Comparison of ENCODE assay signal across 8 mouse cellular contexts in genomic region chr19:24961172-24961962, GRCm38 (mm10). TPM values are rescaled to one million over a fixed set of nuclear protein-coding genes. Genes with fewer than 3 reads are reported as not detected.
DNase-seq lines count a peak whose midpoint lies in the region; ATAC-seq and TF ChIP-seq lines count a peak whose summit lies in the region.

TSS of gene Cbwd1 (minus strand) at chr19:24961610.

- H3K9ac ChIP-seq in CH12.LX (ENCODE audit: insufficient read depth, low read depth): peak within 1 kb of the TSS; percentile 91
- H3K9ac ChIP-seq in forebrain, embryonic 11.5 days (ENCODE audit: low read length): peak within 1 kb of the TSS; percentile 70
- H3K9ac ChIP-seq in heart, embryonic 16.5 days (ENCODE audit: low read length): peak within 1 kb of the TSS; percentile 89
- peak within 1 kb of the TSS; percentile 80 for H3K9ac ChIP-seq in liver, embryonic 15.5 days
- peak within 1 kb of the TSS; percentile 60 for H3K9ac ChIP-seq in neural tube, embryonic 12.5 days

- H3K4me2 ChIP-seq in CH12.LX (ENCODE audit: insufficient read depth, low read depth, poor library complexity, severe bottlenecking): peak within 1 kb of the TSS; percentile 95
- H3K4me2 ChIP-seq in forebrain, embryonic 11.5 days (ENCODE audit: low read depth, low read length, severe bottlenecking): peak within 1 kb of the TSS; percentile 46
- H3K4me2 ChIP-seq in heart, embryonic 16.5 days (ENCODE audit: low read depth, low read length): peak within 1 kb of the TSS; percentile 81
- H3K4me2 ChIP-seq in liver, embryonic 15.5 days: peak within 1 kb of the TSS; percentile 76
- peak within 1 kb of the TSS; percentile 65 for H3K4me2 ChIP-seq in neural tube, embryonic 12.5 days (replicated peaks)

- peak; percentile 100 for ATAC-seq in forebrain, embryonic 11.5 days (replicated peaks; ENCODE audit: low FRiP score)
- ATAC-seq in heart, embryonic 16.5 days (replicated peaks; ENCODE audit: extremely low read depth, insufficient read depth, low FRiP score): peak; percentile 100
- ATAC-seq in liver, embryonic 15.5 days (ENCODE audit: insufficient read depth): peak; percentile 99
- ATAC-seq in neural tube, embryonic 12.5 days (ENCODE audit: low FRiP score, low read depth): peak; percentile 98

- H3K9me3 ChIP-seq in CH12.LX (replicated peaks; ENCODE audit: low read length): no peaks in the 10 kb centered on the region
- no peaks in the 10 kb centered on the region for H3K9me3 ChIP-seq in forebrain, embryonic 11.5 days (ENCODE audit: control insufficient read depth, low read length)
- no peaks in the 10 kb centered on the region for H3K9me3 ChIP-seq in heart, embryonic 16.5 days (replicated peaks; ENCODE audit: control insufficient read depth, low read length)
- no peaks in the 10 kb centered on the region for H3K9me3 ChIP-seq in liver, embryonic 15.5 days (replicated peaks)
- no peaks in the 10 kb centered on the region for H3K9me3 ChIP-seq in neural tube, embryonic 12.5 days

- no peaks in the 10 kb centered on the region for H3K27me3 ChIP-seq in CH12.LX (replicated peaks)
- H3K27me3 ChIP-seq in forebrain, embryonic 11.5 days (ENCODE audit: control insufficient read depth, insufficient read depth, low read length): no peaks in the 10 kb centered on the region
- H3K27me3 ChIP-seq in heart, embryonic 16.5 days (ENCODE audit: control insufficient read depth, insufficient read depth, low read length): no peaks in the 10 kb centered on the region
- no peaks in the 10 kb centered on the region for H3K27me3 ChIP-seq in liver, embryonic 15.5 days
- H3K27me3 ChIP-seq in neural tube, embryonic 12.5 days (replicated peaks): no peaks in the 10 kb centered on the region

- TF ChIP-seq EP300 in CH12.LX (IDR thresholded peaks at IDR 0.05; ENCODE audit: low read length): 0 out of 2 replicates have a peak, but pooled peaks have one; percentile 27

- peak within 1 kb of the TSS; percentile 72 to 89 (median 75) for H3K4me3 ChIP-seq in CH12.LX (replicated peaks in 1 of 3; ENCODE audit: low read depth in 2 of 3, low read length in 2 of 3, poor library complexity in 1 of 3)
- peak within 1 kb of the TSS; percentile 72 for H3K4me3 ChIP-seq in forebrain, embryonic 11.5 days (ENCODE audit: low read depth, low read length)
- H3K4me3 ChIP-seq in heart, embryonic 16.5 days (ENCODE audit: low read length): peak within 1 kb of the TSS; percentile 89
- peak within 1 kb of the TSS; percentile 78 for H3K4me3 ChIP-seq in liver, embryonic 15.5 days (replicated peaks)
- peak within 1 kb of the TSS; percentile 56 for H3K4me3 ChIP-seq in neural tube, embryonic 12.5 days

- TF ChIP-seq POLR2A in CH12.LX (IDR thresholded peaks at IDR 0.05; ENCODE audit: low read depth, low read length): peak; percentile 91

- peak; percentile 96 for TF ChIP-seq RAD21 in CH12.LX (IDR thresholded peaks at IDR 0.05; ENCODE audit: low read depth, low read length)

- peak; percentile 98 for DNase-seq in CH12.LX (ENCODE audit: extremely low read depth)
- DNase-seq in c-Kit-positive CD71-positive TER-119-negative erythroid progenitor cells, embryonic 14.5 days (ENCODE audit: low read depth): peak; percentile 97
- DNase-seq in forebrain, embryonic 11.5 days (ENCODE audit: low spot score): peak; percentile 99
- peak; percentile 99 for DNase-seq in kidney, postnatal 36 days
- DNase-seq in telencephalon, adult 2 months (ENCODE audit: low read depth, low spot score): peak; percentile 98

- no peak within 1 kb of the TSS for H3K27ac ChIP-seq in CH12.LX (ENCODE audit: insufficient read depth, low read depth)
- H3K27ac ChIP-seq in forebrain, embryonic 11.5 days (ENCODE audit: low read depth, low read length): no peak within 1 kb of the TSS
- H3K27ac ChIP-seq in heart, embryonic 16.5 days (ENCODE audit: low read length): peak within 1 kb of the TSS; percentile 24; the same call in 1 of the 2 replicates
- H3K27ac ChIP-seq in liver, embryonic 15.5 days (replicated peaks): peak within 1 kb of the TSS; percentile 66
- no peak within 1 kb of the TSS for H3K27ac ChIP-seq in neural tube, embryonic 12.5 days

- dilution Hi-C loops in CH12.LX (cut with MboI; ENCODE audit: extremely low pct_ligation_motif_present, extremely low pct_unique_long_range_greater_than_20kb, low sequenced_read_pairs): no loop called here

- H3K79me2 ChIP-seq in CH12.LX (replicated peaks; ENCODE audit: control insufficient read depth, extremely low read depth, insufficient read depth, poor library complexity, severe bottlenecking): peaks cover 12% of the 10 kb centered on the region; the same call in 1 of the 2 replicates

- WGBS in forebrain, embryonic 11.5 days: under 1% methylated on average over 36 of the region's 36 CpGs
- WGBS in heart, embryonic 16.5 days: under 1% methylated on average over 36 of the region's 36 CpGs
- WGBS in liver, embryonic 15.5 days (ENCODE audit: insufficient replicate concordance): 0% methylated on average over 36 of the region's 36 CpGs
- WGBS in neural tube, embryonic 12.5 days: under 1% methylated on average over 36 of the region's 36 CpGs

- peak; percentile 38 to 86; a peak in 3 of 4 replicates for TF ChIP-seq CTCF in CH12.LX (conservative IDR thresholded peaks at IDR 0.05 in 1 of 2, IDR thresholded peaks at IDR 0.05 in 1 of 2; ENCODE audit: low read depth in 2 of 2, low read length in 2 of 2)

- peaks cover 0 to 48% of the 10 kb centered on the region in 2 experiments; a peak in 2 of 4 replicates for H3K4me1 ChIP-seq in CH12.LX (ENCODE audit: control insufficient read depth in 1 of 2, insufficient read depth in 2 of 2)
- H3K4me1 ChIP-seq in forebrain, embryonic 11.5 days (replicated peaks; ENCODE audit: control insufficient read depth, insufficient read depth, low read length): peaks cover 5% of the 10 kb centered on the region
- H3K4me1 ChIP-seq in heart, embryonic 16.5 days (ENCODE audit: control insufficient read depth, insufficient read depth, low read length): peaks cover 6% of the 10 kb centered on the region
- H3K4me1 ChIP-seq in liver, embryonic 15.5 days (replicated peaks): peaks cover 13% of the 10 kb centered on the region
- H3K4me1 ChIP-seq in neural tube, embryonic 12.5 days: peaks cover 8% of the 10 kb centered on the region; the same call in 1 of the 2 replicates

- peaks cover 0 to 7% of the 10 kb centered on the region in 2 experiments for H3K36me3 ChIP-seq in CH12.LX (replicated peaks in 1 of 2; ENCODE audit: control insufficient read depth in 1 of 2, insufficient read depth in 1 of 2, low read length in 1 of 2)
- H3K36me3 ChIP-seq in forebrain, embryonic 11.5 days (ENCODE audit: control insufficient read depth, insufficient read depth, low read length): peaks cover under 1% of the 10 kb centered on the region; the same call in 1 of the 2 replicates
- H3K36me3 ChIP-seq in heart, embryonic 16.5 days (ENCODE audit: control insufficient read depth, insufficient read depth): peaks cover under 1% of the 10 kb centered on the region; the same call in 1 of the 2 replicates
- peaks cover under 1% of the 10 kb centered on the region; the same call in 1 of the 2 replicates for H3K36me3 ChIP-seq in liver, embryonic 15.5 days (replicated peaks)
- peaks cover under 1% of the 10 kb centered on the region; the same call in 1 of the 2 replicates for H3K36me3 ChIP-seq in neural tube, embryonic 12.5 days

- in situ Hi-C loops in CH12.LX (cut with MboI; ENCODE audit: low pct_ligation_motif_present, low pct_unique_long_range_greater_than_20kb, low sequenced_read_pairs): loop anchor here (10.0 kb wide), 1 partner anchor 113 kb away; no protein-coding TSS in a partner anchor

TF ChIP-seq in CH12.LX, 34 proteins besides CTCF, POLR2A, EP300 and RAD21 (continues in another document):
- 0 out of 2 replicates have a peak, but pooled peaks have one; percentile 11 for TF ChIP-seq ZC3H11A (IDR thresholded peaks at IDR 0.05; ENCODE audit: low read depth, low read length)
- peak; percentile 22; the same call in 1 of the 2 replicates for TF ChIP-seq ETS1 (conservative IDR thresholded peaks at IDR 0.05; ENCODE audit: low read depth, low read length)
- TF ChIP-seq USF2 (conservative IDR thresholded peaks at IDR 0.05; ENCODE audit: low read depth, low read length): no peak
- TF ChIP-seq MAZ (IDR thresholded peaks at IDR 0.05; ENCODE audit: low read depth, low read length): peak; percentile 74; the same call in 1 of the 2 replicates
- peak; percentile 87 for TF ChIP-seq BHLHE40 (IDR thresholded peaks at IDR 0.05; ENCODE audit: low read depth, low read length)
- TF ChIP-seq ZKSCAN1 (IDR thresholded peaks at IDR 0.05; ENCODE audit: borderline replicate concordance, low read depth, low read length): no peak; the same call in 1 of the 2 replicates
- 0 out of 2 replicates have a peak, but pooled peaks have one; percentile 73 for TF ChIP-seq E2F4 (IDR thresholded peaks at IDR 0.05; ENCODE audit: insufficient replicate concordance, low read depth, low read length)
- peak; percentile 96 for TF ChIP-seq ELF1 (IDR thresholded peaks at IDR 0.05; ENCODE audit: low read depth, low read length)
- peak; percentile 46; the same call in 1 of the 2 replicates for TF ChIP-seq JUND (conservative IDR thresholded peaks at IDR 0.05; ENCODE audit: low read depth, low read length)
- TF ChIP-seq MEF2A (IDR thresholded peaks at IDR 0.05; ENCODE audit: borderline replicate concordance, low read depth, low read length): peak; percentile 59
- TF ChIP-seq ZNF384 (IDR thresholded peaks at IDR 0.05; ENCODE audit: low read depth, low read length): peak; percentile 62
- peak; percentile 78 for TF ChIP-seq MYC (IDR thresholded peaks at IDR 0.05; ENCODE audit: low read depth, low read length)
- 0 out of 2 replicates have a peak, but pooled peaks have one; percentile 23 for TF ChIP-seq MAFK (IDR thresholded peaks at IDR 0.05; ENCODE audit: insufficient replicate concordance, low read length)
- TF ChIP-seq CHD1 (IDR thresholded peaks at IDR 0.05; ENCODE audit: low read depth, low read length): peak; percentile 62; the same call in 1 of the 2 replicates
- TF ChIP-seq JUN (IDR thresholded peaks at IDR 0.05; ENCODE audit: insufficient read depth, low read depth, low read length): 0 out of 2 replicates have a peak, but pooled peaks have one; percentile 25
- TF ChIP-seq SIN3A (IDR thresholded peaks at IDR 0.05; ENCODE audit: low read length): peak; percentile 99
- TF ChIP-seq RCOR1 (conservative IDR thresholded peaks at IDR 0.05; ENCODE audit: low read depth, low read length): 0 out of 2 replicates have a peak, but pooled peaks have one; percentile 49
- TF ChIP-seq HCFC1 (IDR thresholded peaks at IDR 0.05; ENCODE audit: low read depth, low read length): peak; percentile 91

RNA-seq across cellular contexts. Expression of gene Cbwd1, which starts in this region (rescaled TPM):
- total RNA-seq in CH12.LX (2012; rRNA removed) (21.6 and 27.2 TPM in 2 replicates), CH12.LX (2014; rRNA removed) (50.9 and 59.5 TPM in 2 replicates)
- polyA plus RNA-seq in CH12.LX (2012; ENCODE audit: insufficient read length, low read depth): 26.3 and 29.5 TPM in 2 replicates
- 21.6 and 22.2 TPM in 2 replicates for polyA plus RNA-seq in forebrain, embryonic 11.5 days (2014; fragmentation: Nextera tagmentation; extraction: Ambion mirVana)
- 15.5 and 15.8 TPM in 2 replicates for polyA plus RNA-seq in heart, embryonic 16.5 days (2015; fragmentation: Nextera tagmentation; extraction: Ambion mirVana)
- 7.7 and 8.1 TPM in 2 replicates for polyA plus RNA-seq in liver, embryonic 15.5 days (2015; fragmentation: Nextera tagmentation; extraction: Ambion mirVana)
- polyA plus RNA-seq in neural tube, embryonic 12.5 days (2016; fragmentation: Nextera tagmentation; extraction: Ambion mirVana): 22.2 and 22.4 TPM in 2 replicates

Comparison
In these comparisons a context has a peak if more than half of its experiments do, and no peak if none do; other contexts are left out.
1. H3K27ac ChIP-seq: peak in heart, embryonic 16.5 days (single experiment) and liver, embryonic 15.5 days (single experiment); none in CH12.LX (single experiment), forebrain, embryonic 11.5 days (single experiment) and neural tube, embryonic 12.5 days (single experiment).
2. Peak in every context shown above with its lines, with median percentiles within 50 percentile points of each other: DNase-seq, H3K4me2 ChIP-seq, H3K4me3 ChIP-seq, H3K9ac ChIP-seq and ATAC-seq.